Comparison of ENCODE assay signal across 9 mouse cellular contexts in the genomic region with DNA sequence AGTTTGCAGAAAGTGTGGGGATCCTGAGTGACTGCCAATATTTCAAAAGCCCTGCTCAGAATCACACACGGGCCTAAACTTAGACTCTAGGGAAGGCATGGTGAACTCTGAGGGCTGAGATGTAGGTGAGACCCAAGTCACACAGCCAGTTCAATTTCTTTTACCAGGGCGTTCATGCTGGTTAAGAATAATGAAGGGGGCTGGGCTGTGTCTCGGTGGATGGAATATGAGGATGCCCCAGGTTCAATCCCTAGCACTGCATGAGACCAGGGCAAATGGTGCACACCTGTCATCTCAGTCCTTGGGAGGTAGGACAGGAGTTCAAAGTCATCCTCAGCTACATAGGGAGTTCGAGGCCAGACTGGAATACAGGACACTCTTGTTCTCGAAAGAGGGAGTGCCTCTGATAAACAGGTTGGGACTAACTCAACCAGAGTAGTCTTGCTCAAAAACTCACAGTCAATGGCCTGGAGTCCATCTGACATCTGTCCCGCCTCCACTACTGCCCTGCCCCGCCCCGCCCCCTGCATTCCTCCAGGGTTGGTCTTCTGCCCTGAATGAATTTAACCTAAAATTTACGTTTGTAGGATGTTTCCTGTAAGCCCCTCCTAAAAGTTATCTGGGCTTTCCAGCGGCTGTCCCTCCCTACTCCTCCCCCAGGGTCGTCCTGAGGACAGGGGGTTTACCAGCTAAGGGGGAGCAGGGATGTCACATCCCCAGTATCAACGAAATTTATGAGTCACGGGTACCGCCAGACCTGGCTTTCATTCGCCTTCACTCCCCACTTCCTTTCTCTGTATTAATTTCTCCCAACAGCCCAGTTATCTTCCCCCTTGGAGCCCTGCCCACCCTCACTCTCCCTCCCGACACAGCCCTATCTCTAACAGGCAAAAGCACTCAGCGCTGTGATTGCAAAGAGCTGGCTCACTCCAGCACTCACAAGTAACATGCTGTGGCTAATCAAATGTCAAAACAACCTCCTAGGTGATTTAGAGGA. TPM values are rescaled to one million over a fixed set of nuclear protein-coding genes. Genes with fewer than 3 reads are reported as not detected.
DNase-seq lines count a peak whose midpoint lies in the region; ATAC-seq and TF ChIP-seq lines count a peak whose summit lies in the region.
"Had no signal": no experiment of that assay in that cellular context is flagged by ENCODE, and none has a peak within 500 bp of the region (broad histone marks: within the 10 kb centered on the region; RNA-seq: fewer than 3 reads in every experiment).

No protein-coding gene starts in this region.

- peaks cover 19% of the 10 kb centered on the region for H3K4me1 ChIP-seq in heart, embryonic 16.5 days (ENCODE audit: control insufficient read depth, insufficient read depth, low read length)
- H3K4me1 ChIP-seq in lung, adult 2 months (ENCODE audit: control insufficient read depth, insufficient read depth, low read length), result 0 out of 2 replicates have a peak, but pooled peaks cover 2% of the 10 kb centered on the region
- no peaks in the 10 kb centered on the region for H3K4me1 ChIP-seq in hindbrain, embryonic 16.5 days (ENCODE audit: control insufficient read depth, insufficient read depth, low read depth, low read length)

- DNase-seq in 3T3-L1 (ENCODE audit: low read depth, low spot score) (peak; percentile 80), MN1 (ENCODE audit: low spot score) (peak; percentile 71)
- DNase-seq in lung, adult 2 months, result peak; percentile 37
- peak; percentile 71 for DNase-seq in yolk sac, embryonic 10.5 days (ENCODE audit: low spot score)
- no peak for DNase-seq in thymus, postnatal 36 days
- no peak for DNase-seq in left cerebral cortex, postnatal 25 days (ENCODE audit: low spot score in 2 of 2)

- 0 out of 2 replicates have a peak overlapping the region, but pooled peaks have one; percentile 21 for H3K27ac ChIP-seq in heart, embryonic 16.5 days (ENCODE audit: low read length)
- no peak overlapping the region for H3K27ac ChIP-seq in hindbrain, embryonic 16.5 days (ENCODE audit: low read depth, low read length)
- H3K27ac ChIP-seq: macrophage had no signal

- H3K36me3 ChIP-seq in heart, embryonic 16.5 days (ENCODE audit: control insufficient read depth, insufficient read depth), result no peaks in the 10 kb centered on the region
- H3K36me3 ChIP-seq in hindbrain, embryonic 16.5 days (ENCODE audit: control insufficient read depth, insufficient read depth, low read length), result no peaks in the 10 kb centered on the region

- H3K4me3 ChIP-seq in heart, embryonic 16.5 days (ENCODE audit: low read length), result no peak overlapping the region
- H3K4me3 ChIP-seq in lung, adult 2 months (replicated peaks; ENCODE audit: extremely low read depth, low read depth, low read length), result no peak overlapping the region
- no peak overlapping the region for H3K4me3 ChIP-seq in hindbrain, embryonic 16.5 days (ENCODE audit: low read length)

- TF ChIP-seq POLR2A in lung, adult 2 months (IDR thresholded peaks at IDR 0.05; ENCODE audit: borderline replicate concordance, extremely low read depth, low read depth, low read length), result no peak

- TF ChIP-seq CTCF in lung, adult 2 months (IDR thresholded peaks at IDR 0.05; ENCODE audit: insufficient read depth, low read length), result no peak

- 15% methylated on average over 17 of the region's 17 CpGs for WGBS in heart, embryonic 16.5 days
- 36% methylated on average over 17 of the region's 17 CpGs for WGBS in lung, adult 2 months
- 40% methylated on average over 17 of the region's 17 CpGs for WGBS in hindbrain, embryonic 16.5 days

- intact Hi-C loops in left cerebral cortex, postnatal 25 days (cut with DNase I), result no loop called here

- ATAC-seq in heart, embryonic 16.5 days (replicated peaks; ENCODE audit: extremely low read depth, insufficient read depth, low FRiP score), result peak; percentile 91
- no peak for ATAC-seq in hindbrain, embryonic 16.5 days

- H3K27me3 ChIP-seq in heart, embryonic 16.5 days (ENCODE audit: control insufficient read depth, insufficient read depth, low read length), result peaks cover 88% of the 10 kb centered on the region
- H3K27me3 ChIP-seq in hindbrain, embryonic 16.5 days (replicated peaks; ENCODE audit: control insufficient read depth, insufficient read depth, low read length), result peaks cover 17% of the 10 kb centered on the region

- H3K4me2 ChIP-seq in heart, embryonic 16.5 days (ENCODE audit: low read depth, low read length), result peak overlapping the region; percentile 35; the same call in 1 of the 2 replicates
- no peak overlapping the region for H3K4me2 ChIP-seq in hindbrain, embryonic 16.5 days (ENCODE audit: low read length)

- H3K9me3 ChIP-seq in heart, embryonic 16.5 days (replicated peaks; ENCODE audit: control insufficient read depth, low read length), result no peaks in the 10 kb centered on the region
- no peaks in the 10 kb centered on the region for H3K9me3 ChIP-seq in hindbrain, embryonic 16.5 days (ENCODE audit: control insufficient read depth, low read length)

- H3K9ac ChIP-seq in heart, embryonic 16.5 days (ENCODE audit: low read length), result no peak overlapping the region
- H3K9ac ChIP-seq in hindbrain, embryonic 16.5 days (ENCODE audit: low read depth, low read length), result no peak overlapping the region

RNA-seq across cellular contexts. Expression of a gene that starts 35.3 kb away (rescaled TPM):
- 9.8 and 10.8 TPM in 2 replicates for polyA plus RNA-seq in heart, embryonic 16.5 days (2015; fragmentation: Nextera tagmentation; extraction: Ambion mirVana)
- polyA plus RNA-seq in lung, adult 2 months (2012; rRNA removed), result 55.1 and 59.1 TPM in 2 replicates
- 19.5 and 23.0 TPM in 2 replicates for polyA plus RNA-seq in hindbrain, embryonic 16.5 days (2015; fragmentation: Nextera tagmentation; extraction: Ambion mirVana)
- 10 to 100 TPM; 67.9 to 79.5 TPM for total RNA-seq in left cerebral cortex, postnatal 25 days (2021)

Comparison
In these comparisons a context has a peak if more than half of its experiments do, and no peak if none do; other contexts are left out.
1. DNase-seq: peak in 3T3-L1 (single experiment), MN1 (single experiment), lung, adult 2 months (single experiment) and yolk sac, embryonic 10.5 days (single experiment); none in thymus, postnatal 36 days (0 of 2) and left cerebral cortex, postnatal 25 days (0 of 2).